Mouse (Mus musculus): ENCODE measurements around the gene Cdca8.

DNA sequence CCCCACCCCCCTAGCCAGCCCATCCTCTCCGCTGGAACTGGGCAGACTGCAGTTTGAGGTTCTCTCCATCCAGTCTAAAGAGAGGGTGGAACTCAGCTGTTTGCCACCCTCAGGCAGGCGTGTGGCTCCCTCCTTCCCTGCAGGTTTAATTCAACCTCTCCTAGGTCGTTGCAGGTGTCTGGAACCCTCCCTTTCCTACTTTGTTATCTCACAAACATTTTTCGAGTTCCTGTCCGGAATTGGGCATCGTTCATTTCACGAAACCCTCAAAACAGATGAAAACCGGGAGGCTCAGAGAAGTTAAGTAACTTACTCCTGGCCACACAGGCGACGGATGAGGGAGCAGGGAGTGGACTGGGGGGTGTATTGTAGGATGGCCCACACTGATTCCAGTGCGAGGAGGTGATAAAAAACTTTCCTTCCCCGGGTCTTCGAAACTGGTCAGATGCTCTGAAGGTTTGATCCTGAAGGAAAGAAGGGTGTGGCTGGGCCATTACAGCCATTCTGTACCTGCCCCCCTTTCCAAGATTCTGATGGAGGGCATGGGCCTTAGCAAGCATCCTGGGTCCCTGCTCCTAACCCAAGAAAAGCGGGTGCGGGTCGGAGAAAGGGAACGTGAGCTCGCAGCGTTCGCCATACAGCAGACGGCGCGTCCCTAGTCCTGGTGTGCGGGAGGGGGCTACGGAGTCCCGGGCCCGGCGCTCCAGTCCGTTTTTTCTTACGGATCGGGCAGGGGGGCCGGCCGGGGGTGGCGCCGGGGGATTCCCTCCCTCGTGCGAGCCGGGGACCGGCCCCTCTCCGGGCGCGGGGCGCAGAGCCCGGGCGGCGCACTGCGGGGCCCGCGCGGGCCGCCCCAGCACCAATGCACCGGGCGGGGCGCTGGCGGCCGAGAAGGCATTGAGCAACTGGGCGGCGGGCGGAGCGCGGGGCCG is 46.8 kb upstream of the Cdca8 start, which contains the start of gene Rspo1:
- no peak for TF ChIP-seq CTCF (IDR thresholded peaks at IDR 0.05; ENCODE audit: control insufficient read depth, insufficient read depth, insufficient read length)
- TF ChIP-seq FOSL1 (IDR thresholded peaks at IDR 0.05; ENCODE audit: insufficient read depth, low read length, poor library complexity, severe bottlenecking) = no peak
- no peak for TF ChIP-seq MYOG (IDR thresholded peaks at IDR 0.05; ENCODE audit: control insufficient read depth, extremely low read depth, insufficient read length)
- no peak for TF ChIP-seq USF1 (IDR thresholded peaks at IDR 0.05; ENCODE audit: low read depth)
